Mouse (Mus musculus): Measurements from ENCODE around the gene Ms4a18. TPM values are rescaled to one million over a fixed set of nuclear protein-coding genes. Genes with fewer than 3 reads are reported as not detected.

Gene Ms4a18
- polyA plus RNA-seq, 1 experiment from 2014 or later: not detected

GRCm38 (mm10) chr19:10979184-10980168 lies 38.4 kb downstream of the Ms4a18 start:
- Histone ChIP-seq H3K4me2 (no peak overlapping the region), H3K27me3 (no peaks in the 10 kb centered on the region), H3K4me3 (no peak overlapping the region), H3K9me3 (no peaks in the 10 kb centered on the region), H3K36me3 (no peaks in the 10 kb centered on the region), H3K27ac (no peak overlapping the region), H3K9ac (no peak overlapping the region), H3K4me1 (peaks cover 7% of the 10 kb centered on the region)
- 12% methylated on average over 18 of the region's 18 CpGs for WGBS
- no peak for ATAC-seq (ENCODE audit: insufficient number of reproducible peaks, low FRiP score, low TSS enrichment, low read depth)

- Histone ChIP-seq H3K9ac (no peak overlapping the region), H3K27ac (no peak overlapping the region), H3K4me3 (no peak overlapping the region), H3K36me3 (no peaks in the 10 kb centered on the region), H3K4me2 (no peak overlapping the region), H3K27me3 (no peaks in the 10 kb centered on the region), H3K4me1 (peaks cover 7% of the 10 kb centered on the region), H3K9me3 (no peaks in the 10 kb centered on the region)
- no peak for ATAC-seq (ENCODE audit: insufficient number of reproducible peaks, low FRiP score, low TSS enrichment, low read depth)
- WGBS: 42% methylated on average over 4 of the region's 4 CpGs
These were observed 41.5 kb downstream of the Ms4a18 start for GRCm38 (mm10) chr19:10976318-10976717.

- Histone ChIP-seq H3K36me3 (no peaks in the 10 kb centered on the region), H3K4me2 (no peak overlapping the region), H3K9me3 (no peaks in the 10 kb centered on the region), H3K4me1 (peaks cover 7% of the 10 kb centered on the region), H3K9ac (no peak overlapping the region), H3K27ac (no peak overlapping the region), H3K27me3 (no peaks in the 10 kb centered on the region), H3K4me3 (no peak overlapping the region)
- WGBS: 83% methylated on average over 2 of the region's 2 CpGs
- no peak for ATAC-seq (ENCODE audit: insufficient number of reproducible peaks, low FRiP score, low TSS enrichment, low read depth)
These were observed 42.6 kb downstream of the Ms4a18 start for GRCm38 (mm10) chr19:10975187-10975586.

DNA sequence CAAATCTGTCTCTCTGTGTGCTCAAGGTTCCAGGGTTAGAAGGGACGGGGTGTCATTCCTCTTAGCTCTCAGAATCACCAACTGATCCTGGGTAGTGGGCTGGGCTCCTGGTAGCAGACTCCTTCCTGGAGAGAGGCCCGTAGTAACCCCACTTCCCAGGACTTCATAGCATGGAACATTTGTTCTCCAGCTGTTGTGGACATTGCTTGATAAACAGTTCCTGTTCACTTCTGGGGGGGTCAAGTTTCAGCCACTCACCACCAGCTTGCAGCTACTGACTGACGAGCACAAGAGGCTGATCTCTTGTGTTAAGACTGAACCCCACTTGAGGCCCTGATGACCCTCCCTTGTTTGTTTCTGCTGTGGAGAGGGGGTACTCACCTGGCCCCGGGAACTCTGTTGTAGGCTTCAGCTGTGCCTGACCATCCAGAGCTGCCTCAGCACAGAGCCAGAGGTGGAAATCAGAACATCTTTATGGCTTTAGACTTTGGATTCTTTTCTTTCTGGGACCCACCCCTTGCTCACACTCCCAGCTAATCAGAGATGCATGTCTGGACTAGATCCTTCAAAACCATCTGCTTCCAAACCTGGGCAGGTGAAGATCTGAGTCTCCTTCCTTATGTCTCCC lies 43.5 kb downstream of the Ms4a18 start, which contains the start of gene Ms4a10:
TSS of gene Ms4a10 (minus strand) at position 433 of the 628 bp plus-strand sequence.
- 32% methylated on average over 4 of the region's 4 CpGs for WGBS
- Histone ChIP-seq H3K4me1 (peaks cover under 1% of the 10 kb centered on the region), H3K27me3 (no peaks in the 10 kb centered on the region), H3K27ac (no peak within 1 kb of the TSS), H3K9ac (no peak within 1 kb of the TSS), H3K4me2 (no peak within 1 kb of the TSS), H3K4me3 (no peak within 1 kb of the TSS), H3K36me3 (no peaks in the 10 kb centered on the region), H3K9me3 (no peaks in the 10 kb centered on the region)
- 0 out of 2 replicates have a peak, but pooled peaks have one; percentile 49 for ATAC-seq (ENCODE audit: insufficient number of reproducible peaks, low FRiP score, low TSS enrichment, low read depth)

- no peak for ATAC-seq (ENCODE audit: insufficient number of reproducible peaks, low FRiP score, low TSS enrichment, low read depth)
- WGBS: 32% methylated on average over 2 of the region's 2 CpGs
- H3K4me1 ChIP-seq: no peaks in the 10 kb centered on the region
These were observed 44.6 kb downstream of the Ms4a18 start for GRCm38 (mm10) chr19:10973187-10973586.

GRCm38 (mm10) chr19:10972660-10973059 lies 45.2 kb downstream of the Ms4a18 start:
- WGBS: 63% methylated on average over 3 of the region's 3 CpGs
- no peaks in the 10 kb centered on the region for H3K27me3 ChIP-seq

More at GRCm38 (mm10) chr19:10973187-10973586, 44.6 kb downstream of the Ms4a18 start:
- no peaks in the 10 kb centered on the region for H3K9me3 ChIP-seq
- H3K4me3 ChIP-seq: no peak overlapping the region
- no peak overlapping the region for H3K27ac ChIP-seq
- H3K27me3 ChIP-seq: no peaks in the 10 kb centered on the region
- H3K4me2 ChIP-seq: no peak overlapping the region
- no peak overlapping the region for H3K9ac ChIP-seq
- no peaks in the 10 kb centered on the region for H3K36me3 ChIP-seq

DNA sequence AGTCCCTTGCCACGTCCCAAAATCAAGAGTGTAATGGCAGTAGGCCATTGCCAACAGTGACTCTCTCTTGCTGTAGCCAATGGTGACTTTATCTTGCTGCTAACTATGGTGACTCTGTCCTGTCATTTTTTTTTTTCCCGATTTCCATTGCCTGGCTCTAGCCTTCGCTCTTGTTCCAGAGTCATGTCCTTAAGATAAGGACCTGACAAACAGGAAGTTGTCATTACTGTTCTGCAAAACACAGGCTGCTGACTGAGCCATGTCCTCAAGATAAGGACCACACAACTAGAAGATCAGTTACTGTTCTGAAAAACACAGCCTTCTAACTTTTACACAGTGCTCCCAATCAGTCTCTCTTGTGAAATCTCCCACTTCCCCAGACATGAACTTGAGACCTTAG lies 47.4 kb downstream of the Ms4a18 start:
- Histone ChIP-seq H3K9me3 (no peaks in the 10 kb centered on the region), H3K4me2 (no peak overlapping the region), H3K4me3 (no peak overlapping the region), H3K4me1 (no peaks in the 10 kb centered on the region), H3K27ac (no peak overlapping the region), H3K9ac (no peak overlapping the region), H3K27me3 (no peaks in the 10 kb centered on the region), H3K36me3 (no peaks in the 10 kb centered on the region)
- no peak for ATAC-seq (ENCODE audit: insufficient number of reproducible peaks, low FRiP score, low TSS enrichment, low read depth)
- WGBS: 79% methylated on average over 3 of the region's 3 CpGs

More at GRCm38 (mm10) chr19:10972660-10973059, 45.2 kb downstream of the Ms4a18 start:
- no peak overlapping the region for H3K9ac ChIP-seq
- no peaks in the 10 kb centered on the region for H3K36me3 ChIP-seq
- ATAC-seq (ENCODE audit: insufficient number of reproducible peaks, low FRiP score, low TSS enrichment, low read depth): no peak
- H3K9me3 ChIP-seq: no peaks in the 10 kb centered on the region
- no peaks in the 10 kb centered on the region for H3K4me1 ChIP-seq
- no peak overlapping the region for H3K27ac ChIP-seq
- no peak overlapping the region for H3K4me3 ChIP-seq
- H3K4me2 ChIP-seq: no peak overlapping the region

DNA sequence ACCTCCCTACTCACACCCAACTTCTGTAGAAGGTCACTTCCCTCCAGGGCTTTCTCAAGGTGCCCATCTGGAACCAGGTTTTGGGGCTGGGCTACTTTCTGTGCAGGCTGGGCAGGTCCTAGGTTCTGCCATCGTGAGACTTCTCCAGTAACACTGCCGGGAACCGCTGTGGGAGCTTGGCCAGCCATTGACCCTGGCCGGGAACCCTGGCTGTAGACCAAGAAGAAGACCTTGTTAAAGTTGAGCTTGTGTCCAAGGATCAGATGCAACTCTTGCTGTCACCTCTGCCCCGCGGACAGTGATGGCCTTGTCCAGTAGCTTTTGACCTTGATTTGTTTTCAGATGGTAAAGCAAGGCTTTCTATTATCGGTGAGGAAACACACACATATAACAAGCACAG lies 49.3 kb downstream of the Ms4a18 start:
- Histone ChIP-seq H3K4me2 (no peak overlapping the region), H3K9me3 (no peaks in the 10 kb centered on the region), H3K27me3 (no peaks in the 10 kb centered on the region), H3K4me1 (no peaks in the 10 kb centered on the region), H3K36me3 (no peaks in the 10 kb centered on the region), H3K27ac (no peak overlapping the region), H3K9ac (no peak overlapping the region), H3K4me3 (no peak overlapping the region)
- WGBS: 89% methylated on average over 7 of the region's 7 CpGs
- no peak for ATAC-seq (ENCODE audit: insufficient number of reproducible peaks, low FRiP score, low TSS enrichment, low read depth)

- H3K36me3 ChIP-seq: no peaks in the 10 kb centered on the region
- H3K9me3 ChIP-seq: no peaks in the 10 kb centered on the region
- H3K9ac ChIP-seq: no peak overlapping the region
- H3K4me2 ChIP-seq: no peak overlapping the region
- no peak for ATAC-seq (ENCODE audit: insufficient number of reproducible peaks, low FRiP score, low TSS enrichment, low read depth)
- no peaks in the 10 kb centered on the region for H3K4me1 ChIP-seq
- peaks cover 3% of the 10 kb centered on the region; the same call in 1 of the 2 replicates for H3K27me3 ChIP-seq
- no peak overlapping the region for H3K4me3 ChIP-seq
- no peak overlapping the region for H3K27ac ChIP-seq
- 88% methylated on average over 7 of the region's 7 CpGs for WGBS
These were observed 52.1 kb downstream of the Ms4a18 start for GRCm38 (mm10) chr19:10965721-10966120.

DNA sequence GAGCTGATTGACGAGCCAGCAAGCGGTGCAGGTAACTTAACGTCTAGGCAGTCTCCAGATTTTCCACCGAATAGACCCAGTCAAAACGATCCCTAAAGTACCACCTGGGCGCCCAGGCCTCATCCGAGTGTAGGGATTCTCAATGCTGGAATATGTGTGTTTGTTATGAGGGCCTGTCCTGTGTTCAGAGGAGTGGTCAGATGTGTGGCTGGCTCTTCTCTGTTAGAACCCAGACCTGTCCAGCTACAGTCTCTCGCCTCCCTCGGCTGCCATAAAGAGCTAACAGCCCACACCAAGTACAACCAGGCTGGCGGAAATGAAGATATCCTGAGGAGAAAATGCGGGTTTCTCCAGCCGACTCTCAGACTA lies 57.9 kb downstream of the Ms4a18 start:
- no peak overlapping the region for H3K27ac ChIP-seq
- no peak for ATAC-seq (ENCODE audit: insufficient number of reproducible peaks, low FRiP score, low TSS enrichment, low read depth)
- no peak overlapping the region for H3K4me3 ChIP-seq
- H3K4me1 ChIP-seq: peaks cover 6% of the 10 kb centered on the region; the same call in 1 of the 2 replicates
- H3K27me3 ChIP-seq: peaks cover 12% of the 10 kb centered on the region
- H3K4me2 ChIP-seq: 0 out of 2 replicates have a peak overlapping the region, but pooled peaks have one; percentile 17
- H3K9me3 ChIP-seq: no peaks in the 10 kb centered on the region
- H3K36me3 ChIP-seq: no peaks in the 10 kb centered on the region
- WGBS: 39% methylated on average over 12 of the region's 12 CpGs
- no peak overlapping the region for H3K9ac ChIP-seq

DNA sequence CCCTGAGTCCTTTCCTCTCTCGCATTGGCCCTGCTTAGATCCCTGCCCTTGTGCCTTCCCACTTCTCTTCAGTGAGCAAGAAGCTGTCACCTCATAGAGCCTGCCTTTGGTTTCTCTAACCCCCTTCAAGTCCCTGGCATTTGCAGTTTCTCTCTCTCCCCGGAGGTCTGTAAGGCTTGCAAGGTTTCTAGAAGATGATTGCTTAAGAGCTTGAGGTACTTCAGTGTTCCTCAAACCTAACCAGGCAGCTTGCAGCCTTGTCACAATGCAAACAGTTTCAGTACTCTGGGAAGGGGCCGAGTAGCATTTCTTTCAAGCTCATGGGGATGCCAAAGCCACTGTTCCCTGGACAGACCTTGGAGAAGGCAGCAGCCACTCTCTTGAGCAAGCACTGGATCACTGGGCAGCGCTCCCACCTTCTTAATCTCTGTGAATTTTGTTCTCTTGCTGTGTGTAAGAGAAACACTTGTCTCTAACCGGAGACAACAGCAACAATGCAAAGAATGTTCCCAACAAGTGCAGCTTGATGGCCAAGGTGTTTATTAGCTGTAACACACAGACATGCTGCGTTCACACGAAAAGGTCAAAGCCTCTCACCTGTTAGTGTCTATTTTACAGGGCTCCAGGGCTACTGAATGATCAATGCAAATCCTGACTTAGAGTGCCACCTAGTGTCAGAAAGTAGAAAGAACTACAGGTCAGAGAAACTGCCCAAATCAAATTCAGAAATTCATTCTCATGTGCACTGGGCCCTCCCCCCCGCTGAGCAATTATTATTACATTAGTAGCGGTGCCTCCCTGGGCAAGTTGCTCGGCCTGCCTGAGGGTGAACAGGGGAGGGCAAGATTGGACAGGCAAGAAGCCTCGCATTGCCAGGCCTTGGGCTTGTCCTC lies 58.5 kb downstream of the Ms4a18 start:
- no peak overlapping the region for H3K27ac ChIP-seq
- WGBS: 28% methylated on average over 11 of the region's 11 CpGs
- H3K36me3 ChIP-seq: no peaks in the 10 kb centered on the region
- peaks cover 12% of the 10 kb centered on the region for H3K27me3 ChIP-seq
- H3K4me2 ChIP-seq: 0 out of 2 replicates have a peak overlapping the region, but pooled peaks have one; percentile 17
- no peaks in the 10 kb centered on the region for H3K9me3 ChIP-seq
- H3K4me3 ChIP-seq: no peak overlapping the region
- peak; percentile 59; the same call in 1 of the 2 replicates for ATAC-seq (ENCODE audit: insufficient number of reproducible peaks, low FRiP score, low TSS enrichment, low read depth)
- H3K9ac ChIP-seq: no peak overlapping the region
- H3K4me1 ChIP-seq: peaks cover 6% of the 10 kb centered on the region; the same call in 1 of the 2 replicates

All from limb, embryonic 15.5 days (tissue).